Comparison of ENCODE assay signal across 9 mouse cellular contexts in the genomic region with DNA sequence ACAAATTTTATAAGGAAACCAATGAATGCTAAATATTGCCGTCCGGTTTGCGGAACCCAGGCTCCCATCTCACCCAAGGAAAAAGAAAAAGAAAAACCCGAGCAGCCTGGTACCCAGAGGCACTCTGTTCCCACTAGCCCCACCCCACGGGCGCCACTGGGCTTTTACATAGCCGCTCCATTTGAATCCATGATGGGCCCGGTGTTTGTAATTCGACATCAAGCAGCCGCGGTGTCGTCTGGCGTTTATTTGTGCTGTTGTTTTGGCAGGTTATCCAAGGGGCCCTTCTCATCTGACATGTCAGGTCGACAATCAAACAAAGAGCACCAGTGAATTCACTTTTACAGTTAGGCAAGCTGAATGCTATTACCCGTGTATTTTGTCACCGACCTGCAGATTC.
DNase-seq lines count a peak whose midpoint lies in the region; ATAC-seq lines count a peak whose summit lies in the region.
"Had no signal": no experiment of that assay in that cellular context is flagged by ENCODE, and none has a peak within 500 bp of the region (broad histone marks: within the 10 kb centered on the region; RNA-seq: fewer than 3 reads in every experiment).

No protein-coding gene starts in this region.

- H3K4me2 ChIP-seq in forebrain, embryonic 11.5 days (ENCODE audit: low read depth, low read length, severe bottlenecking): peak overlapping the region; percentile 26; the same call in 1 of the 2 replicates
- peak overlapping the region; percentile 20; the same call in 1 of the 2 replicates for H3K4me2 ChIP-seq in lung, embryonic 16.5 days (ENCODE audit: low read depth, low read length)
- H3K4me2 ChIP-seq in hindbrain, embryonic 15.5 days: peak overlapping the region; percentile 44
- H3K4me2 ChIP-seq in neural tube, embryonic 13.5 days: peak overlapping the region; percentile 44

- no peak for ATAC-seq in forebrain, embryonic 11.5 days (replicated peaks; ENCODE audit: low FRiP score)
- no peak for ATAC-seq in lung, embryonic 16.5 days (ENCODE audit: low read depth)
- no peak for ATAC-seq in hindbrain, embryonic 15.5 days (ENCODE audit: low FRiP score, low read depth)
- no peak for ATAC-seq in neural tube, embryonic 13.5 days (ENCODE audit: low read depth)
- ATAC-seq in CD4-positive, CD25-positive, alpha-beta regulatory T cell, adult 4 months: no peak

- H3K27ac ChIP-seq in forebrain, embryonic 11.5 days (ENCODE audit: low read depth, low read length): no peak overlapping the region
- no peak overlapping the region for H3K27ac ChIP-seq in forebrain, embryonic 10.5 days
- no peak overlapping the region for H3K27ac ChIP-seq in lung, embryonic 16.5 days (ENCODE audit: low read length)
- H3K27ac ChIP-seq in hindbrain, embryonic 15.5 days (replicated peaks): peak overlapping the region; percentile 7
- peak overlapping the region; percentile 50 for H3K27ac ChIP-seq in neural tube, embryonic 13.5 days (replicated peaks)
- H3K27ac ChIP-seq: kidney, postnatal 0 days had no signal

- H3K9me3 ChIP-seq in forebrain, embryonic 11.5 days (ENCODE audit: control insufficient read depth, low read length): no peaks in the 10 kb centered on the region
- no peaks in the 10 kb centered on the region for H3K9me3 ChIP-seq in forebrain, embryonic 10.5 days
- H3K9me3 ChIP-seq in lung, embryonic 16.5 days (ENCODE audit: control insufficient read depth, low read length): no peaks in the 10 kb centered on the region
- no peaks in the 10 kb centered on the region for H3K9me3 ChIP-seq in hindbrain, embryonic 15.5 days
- H3K9me3 ChIP-seq in neural tube, embryonic 13.5 days: no peaks in the 10 kb centered on the region

- H3K4me1 ChIP-seq in forebrain, embryonic 11.5 days (replicated peaks; ENCODE audit: control insufficient read depth, insufficient read depth, low read length): peaks cover 4% of the 10 kb centered on the region; the same call in 1 of the 2 replicates
- peaks cover 10% of the 10 kb centered on the region for H3K4me1 ChIP-seq in forebrain, embryonic 10.5 days
- H3K4me1 ChIP-seq in lung, embryonic 16.5 days (replicated peaks; ENCODE audit: control insufficient read depth, insufficient read depth, low read length): peaks cover 4% of the 10 kb centered on the region; the same call in 1 of the 2 replicates
- peaks cover 26% of the 10 kb centered on the region for H3K4me1 ChIP-seq in hindbrain, embryonic 15.5 days (replicated peaks)
- H3K4me1 ChIP-seq in neural tube, embryonic 13.5 days (replicated peaks): peaks cover 50% of the 10 kb centered on the region

- WGBS in forebrain, embryonic 11.5 days: 20% methylated on average over 16 of the region's 16 CpGs
- WGBS in forebrain, embryonic 10.5 days: 35% methylated on average over 16 of the region's 16 CpGs
- 17% methylated on average over 16 of the region's 16 CpGs for WGBS in lung, embryonic 16.5 days
- 14% methylated on average over 16 of the region's 16 CpGs for WGBS in hindbrain, embryonic 15.5 days
- 12% methylated on average over 16 of the region's 16 CpGs for WGBS in neural tube, embryonic 13.5 days

- no peak for DNase-seq in forebrain, embryonic 11.5 days (ENCODE audit: low spot score)
- DNase-seq in forebrain, embryonic 10.5 days (ENCODE audit: extremely low spot score, low spot score): no peak
- DNase-seq in lung, postnatal 25 days (ENCODE audit: low spot score): no peak
- no peak for DNase-seq in urinary bladder, postnatal 4 days (ENCODE audit: low spot score in 2 of 2)

- H3K9ac ChIP-seq in forebrain, embryonic 11.5 days (ENCODE audit: low read length): no peak overlapping the region
- H3K9ac ChIP-seq in lung, embryonic 16.5 days (ENCODE audit: low read length): no peak overlapping the region
- peak overlapping the region; percentile 12; the same call in 1 of the 2 replicates for H3K9ac ChIP-seq in hindbrain, embryonic 15.5 days
- H3K9ac ChIP-seq in neural tube, embryonic 13.5 days: peak overlapping the region; percentile 57

- H3K36me3 ChIP-seq in forebrain, embryonic 11.5 days (ENCODE audit: control insufficient read depth, insufficient read depth, low read length): no peaks in the 10 kb centered on the region
- H3K36me3 ChIP-seq in forebrain, embryonic 10.5 days (replicated peaks): no peaks in the 10 kb centered on the region
- no peaks in the 10 kb centered on the region for H3K36me3 ChIP-seq in lung, embryonic 16.5 days (ENCODE audit: control insufficient read depth, insufficient read depth, low read length)
- no peaks in the 10 kb centered on the region for H3K36me3 ChIP-seq in hindbrain, embryonic 15.5 days
- H3K36me3 ChIP-seq in neural tube, embryonic 13.5 days: no peaks in the 10 kb centered on the region

- H3K27me3 ChIP-seq in forebrain, embryonic 11.5 days (ENCODE audit: control insufficient read depth, insufficient read depth, low read length): peaks cover 3% of the 10 kb centered on the region; the same call in 1 of the 2 replicates
- peaks cover 41% of the 10 kb centered on the region for H3K27me3 ChIP-seq in forebrain, embryonic 10.5 days (ENCODE audit: poor library complexity, severe bottlenecking)
- peaks cover 17% of the 10 kb centered on the region for H3K27me3 ChIP-seq in lung, embryonic 16.5 days (ENCODE audit: control insufficient read depth, insufficient read depth, low read depth, low read length)
- 0 out of 2 replicates have a peak, but pooled peaks cover 3% of the 10 kb centered on the region for H3K27me3 ChIP-seq in hindbrain, embryonic 15.5 days
- H3K27me3 ChIP-seq in neural tube, embryonic 13.5 days: no peaks in the 10 kb centered on the region

- no peak overlapping the region for H3K4me3 ChIP-seq in forebrain, embryonic 11.5 days (ENCODE audit: low read depth, low read length)
- H3K4me3 ChIP-seq in forebrain, embryonic 10.5 days: no peak overlapping the region
- H3K4me3 ChIP-seq in lung, embryonic 16.5 days (ENCODE audit: low read length): no peak overlapping the region
- peak overlapping the region; percentile 11 for H3K4me3 ChIP-seq in hindbrain, embryonic 15.5 days
- peak overlapping the region; percentile 16 for H3K4me3 ChIP-seq in neural tube, embryonic 13.5 days

Comparison
In these comparisons a context has a peak if more than half of its experiments do, and no peak if none do; other contexts are left out.
1. H3K27ac ChIP-seq: peak in hindbrain, embryonic 15.5 days (single experiment) and neural tube, embryonic 13.5 days (single experiment); none in forebrain, embryonic 11.5 days (single experiment), forebrain, embryonic 10.5 days (single experiment) and lung, embryonic 16.5 days (single experiment).
2. H3K4me3 ChIP-seq: peak in hindbrain, embryonic 15.5 days (single experiment) and neural tube, embryonic 13.5 days (single experiment); none in forebrain, embryonic 11.5 days (single experiment), forebrain, embryonic 10.5 days (single experiment) and lung, embryonic 16.5 days (single experiment).
3. H3K9ac ChIP-seq: peak in hindbrain, embryonic 15.5 days (single experiment) and neural tube, embryonic 13.5 days (single experiment); none in forebrain, embryonic 11.5 days (single experiment) and lung, embryonic 16.5 days (single experiment).
4. Peak in every context shown above with its lines, with median percentiles within 50 percentile points of each other: H3K4me2 ChIP-seq.